9 mouse cellular contexts compared by ENCODE assay signal in genomic region chr9:116218780-116219179, GRCm38 (mm10). TPM values are rescaled to one million over a fixed set of nuclear protein-coding genes. Genes with fewer than 3 reads are reported as not detected.
DNase-seq lines count a peak whose midpoint lies in the region; ATAC-seq and TF ChIP-seq lines count a peak whose summit lies in the region.
"Had no signal": no experiment of that assay in that cellular context is flagged by ENCODE, and none has a peak within 500 bp of the region (broad histone marks: within the 10 kb centered on the region; RNA-seq: fewer than 3 reads in every experiment).

No protein-coding gene starts in this region.

- H3K79me3 ChIP-seq in C2C12 (ENCODE audit: low read depth) = no peaks in the 10 kb centered on the region

- peak; percentile 43; the same call in 1 of the 2 replicates for ATAC-seq in forebrain, embryonic 16.5 days
- peak; percentile 61 for ATAC-seq in hindbrain, embryonic 15.5 days (ENCODE audit: low FRiP score, low read depth)

- H3K9me3 ChIP-seq in forebrain, embryonic 16.5 days (ENCODE audit: control insufficient read depth, low read length) = no peaks in the 10 kb centered on the region
- no peaks in the 10 kb centered on the region for H3K9me3 ChIP-seq in hindbrain, embryonic 15.5 days

- no peak overlapping the region for H3K4me2 ChIP-seq in forebrain, embryonic 16.5 days (ENCODE audit: low read length)
- H3K4me2 ChIP-seq in hindbrain, embryonic 15.5 days = no peak overlapping the region

- H3K27ac ChIP-seq in forebrain, embryonic 16.5 days (ENCODE audit: low read length) = no peak overlapping the region; the same call in 1 of the 2 replicates
- H3K27ac ChIP-seq in hindbrain, embryonic 15.5 days (replicated peaks) = no peak overlapping the region
- H3K27ac ChIP-seq: macrophage had no signal

- no peaks in the 10 kb centered on the region for H3K36me3 ChIP-seq in C2C12 (ENCODE audit: control insufficient read depth, insufficient read depth)
- no peaks in the 10 kb centered on the region for H3K36me3 ChIP-seq in forebrain, embryonic 16.5 days (ENCODE audit: control insufficient read depth, insufficient read depth)
- no peaks in the 10 kb centered on the region for H3K36me3 ChIP-seq in hindbrain, embryonic 15.5 days

- peak overlapping the region; percentile 20 for H3ac ChIP-seq in C2C12 (ENCODE audit: control insufficient read depth, insufficient read length, low read depth)

- H3K4me3 ChIP-seq in C2C12 (ENCODE audit: insufficient read depth, poor library complexity, severe bottlenecking) = no peak overlapping the region
- no peak overlapping the region for H3K4me3 ChIP-seq in forebrain, embryonic 16.5 days (replicated peaks; ENCODE audit: low read length)
- H3K4me3 ChIP-seq in hindbrain, embryonic 15.5 days = no peak overlapping the region

- WGBS in forebrain, embryonic 16.5 days = 38% methylated on average over 4 of the region's 4 CpGs
- 46% methylated on average over 4 of the region's 4 CpGs for WGBS in hindbrain, embryonic 15.5 days

- no peaks in the 10 kb centered on the region for H3K27me3 ChIP-seq in C2C12 (ENCODE audit: control insufficient read depth, insufficient read depth, insufficient read length)
- H3K27me3 ChIP-seq in forebrain, embryonic 16.5 days (replicated peaks; ENCODE audit: control insufficient read depth, insufficient read depth, low read length) = no peaks in the 10 kb centered on the region
- H3K27me3 ChIP-seq in hindbrain, embryonic 15.5 days = no peaks in the 10 kb centered on the region

- no peak for TF ChIP-seq CTCF in C2C12 (IDR thresholded peaks at IDR 0.05; ENCODE audit: control insufficient read depth, insufficient read depth, insufficient read length)

- peak; percentile 88 for DNase-seq in 3134 (ENCODE audit: extremely low read depth, insufficient read length, low spot score)
- peak; percentile 48 for DNase-seq in lung, postnatal 10 days
- peak; percentile 30 to 48 for DNase-seq in thymus, postnatal 36 days
- no peak for DNase-seq in adrenal gland, adult 8-10 months
- no peak for DNase-seq in cerebellum, postnatal 4 days (ENCODE audit: low spot score in 2 of 2)

- no peak overlapping the region for H3K9ac ChIP-seq in forebrain, embryonic 16.5 days (replicated peaks; ENCODE audit: low read depth, low read length)
- H3K9ac ChIP-seq in hindbrain, embryonic 15.5 days = no peak overlapping the region

- no peaks in the 10 kb centered on the region for H3K79me2 ChIP-seq in C2C12 (ENCODE audit: control insufficient read depth, insufficient read depth)

- peaks cover 5% of the 10 kb centered on the region for H3K4me1 ChIP-seq in forebrain, embryonic 16.5 days (replicated peaks; ENCODE audit: control insufficient read depth, insufficient read depth, low read length)
- peaks cover 16% of the 10 kb centered on the region; the same call in 1 of the 2 replicates for H3K4me1 ChIP-seq in hindbrain, embryonic 15.5 days (replicated peaks)

TF ChIP-seq in C2C12, 6 proteins besides CTCF, POLR2A, EP300 and RAD21:
- TF ChIP-seq USF1 (IDR thresholded peaks at IDR 0.05; ENCODE audit: low read depth) = no peak
- peak; percentile 43 for TF ChIP-seq MYOD1 (IDR thresholded peaks at IDR 0.05; ENCODE audit: control insufficient read depth, insufficient read length, low read depth)
- TF ChIP-seq MAX (IDR thresholded peaks at IDR 0.05) = peak; percentile 65
- no peak for TF ChIP-seq CEBPB (IDR thresholded peaks at IDR 0.05; ENCODE audit: low read depth)
- no peak for TF ChIP-seq MYOG (IDR thresholded peaks at IDR 0.05; ENCODE audit: control insufficient read depth, extremely low read depth, insufficient read length)
- TF ChIP-seq FOSL1 (IDR thresholded peaks at IDR 0.05; ENCODE audit: insufficient read depth, low read length, poor library complexity, severe bottlenecking) = no peak

RNA-seq across cellular contexts. Expression of gene Tgfbr2, which starts 43.6 kb away (rescaled TPM):
- 15.3 TPM for polyA plus RNA-seq in C2C12 (2012; fragmentation: generic; extraction: Trizol)
- 6.5 and 8.8 TPM in 2 replicates for polyA plus RNA-seq in forebrain, embryonic 16.5 days (2015; fragmentation: Nextera tagmentation; extraction: Ambion mirVana)
- polyA plus RNA-seq in hindbrain, embryonic 15.5 days (2015; fragmentation: Nextera tagmentation; extraction: Ambion mirVana) = 9.0 and 9.8 TPM in 2 replicates
- total RNA-seq in adrenal gland, adult 8-10 months (2022) = 100 to 1,000 TPM in 2 of 4 experiments, 10 to 100 TPM in 2; 73.2 to 118 (median 99.8) TPM

Comparison
In these comparisons a context has a peak if more than half of its experiments do, and no peak if none do; other contexts are left out.
1. DNase-seq: peak in 3134 (single experiment), lung, postnatal 10 days (single experiment) and thymus, postnatal 36 days (2 of 2); none in adrenal gland, adult 8-10 months (single experiment) and cerebellum, postnatal 4 days (0 of 2).